Mouse (Mus musculus) limb, embryonic 12.5 days (tissue): ENCODE data around the gene Il1r1. TPM values are rescaled to one million over a fixed set of nuclear protein-coding genes. Genes with fewer than 3 reads are reported as not detected.
A peak's percentile ranks its signal among the peaks of the same experiment; 100 is the strongest.

ENCODE experiments used
- ATAC-seq: fragments of 200-750 bp; cut with Nextera tagmentation; 2 replicates; pipeline ENCODE4 v1.8.0; 2017; ENCODE audit warnings: low read depth, moderate TSS enrichment; ENCODE audit not compliant: insufficient number of reproducible peaks, insufficient read depth, low FRiP score, low TSS enrichment
- H3K27ac ChIP-seq: fragments of 300-500 bp; sonication (generic); 2 replicates; pipeline ENCODE4 v1.5.1; 2016; ENCODE audit warnings: mild to moderate bottlenecking, moderate library complexity
- H3K27me3 ChIP-seq: fragments of 300-500 bp; sonication (generic); 2 replicates; pipeline ENCODE4 v1.6.1; 2016; ENCODE audit warnings: mild to moderate bottlenecking, moderate library complexity
- H3K36me3 ChIP-seq: fragments of 300-500 bp; sonication (generic); 2 replicates; pipeline ENCODE4 v1.6.1; 2016; ENCODE audit warnings: mild to moderate bottlenecking, moderate library complexity
- H3K4me1 ChIP-seq: fragments of 300-500 bp; sonication (generic); replicated peaks from 2 replicates; pipeline ENCODE4 v1.6.1; 2016
- H3K4me2 ChIP-seq: fragments of 300-500 bp; sonication (generic); 2 replicates; pipeline ENCODE4 v1.6.1; 2016; ENCODE audit warnings: mild to moderate bottlenecking, moderate library complexity
- H3K4me3 ChIP-seq: fragments of 300-500 bp; sonication (generic); replicated peaks from 2 replicates; pipeline ENCODE4 v1.5.1; 2016; ENCODE audit warnings: mild to moderate bottlenecking
- H3K9ac ChIP-seq: fragments of 300-500 bp; sonication (generic); replicated peaks from 2 replicates; pipeline ENCODE4 v1.6.1; 2016; ENCODE audit warnings: mild to moderate bottlenecking, moderate library complexity
- H3K9me3 ChIP-seq: fragments of 300-500 bp; sonication (generic); 2 replicates; pipeline ENCODE4 v1.6.1; 2016; ENCODE audit warnings: mild to moderate bottlenecking, moderate library complexity
- WGBS: fragments of 180-500 bp; shearing (Covaris S2); methylation state at CpG from one replicate; pipeline ENCODE4 v1.1.7; 2016; 5-methylcytosine and 5-hydroxymethylcytosine counted together
- polyA plus RNA-seq: library from polyadenylated mRNA; unstranded; fragments of >200 nt; fragmentation: Nextera tagmentation; extraction: Ambion mirVana; gene quantifications from 2 replicates; pipeline ENCODE4 v1.2.1, GENCODE M21; 2016

Il1r1 gene
- polyA plus RNA-seq, 1 experiment from 2014 or later, result 4.1 TPM

DNA sequence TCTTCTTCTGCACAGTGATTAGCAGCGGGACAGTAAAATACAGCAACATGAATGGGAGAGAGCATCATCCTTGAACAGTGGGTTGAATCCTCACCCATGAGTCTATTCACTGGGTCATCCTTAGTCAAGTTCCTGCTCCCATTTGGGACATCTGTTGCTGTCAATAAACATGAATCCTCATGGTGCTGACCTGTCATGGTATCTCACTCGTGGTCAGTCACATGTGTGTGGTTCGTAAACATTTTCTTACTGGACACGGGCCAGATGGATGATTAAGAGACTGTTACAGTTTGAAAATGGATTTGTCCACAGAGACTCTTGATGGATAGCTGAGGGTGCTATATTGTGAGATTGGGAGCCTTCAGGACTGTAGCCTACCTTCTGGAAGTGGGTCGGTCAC, 29.1 kb downstream of the Il1r1 start:
- no peaks in the 10 kb centered on the region for H3K4me1 ChIP-seq
- 84% methylated on average over 5 of the region's 5 CpGs for WGBS
- no peaks in the 10 kb centered on the region for H3K36me3 ChIP-seq
- H3K4me2 ChIP-seq, result no peak overlapping the region
- H3K27me3 ChIP-seq, result no peaks in the 10 kb centered on the region
- no peak overlapping the region for H3K4me3 ChIP-seq
- H3K27ac ChIP-seq, result no peak overlapping the region
- no peak overlapping the region for H3K9ac ChIP-seq
- ATAC-seq, result no peak
- H3K9me3 ChIP-seq, result no peaks in the 10 kb centered on the region

- H3K27me3 ChIP-seq, result no peaks in the 10 kb centered on the region
- H3K4me1 ChIP-seq, result no peaks in the 10 kb centered on the region
- H3K9ac ChIP-seq, result no peak overlapping the region
- no peak for ATAC-seq
- H3K27ac ChIP-seq, result no peak overlapping the region
- H3K36me3 ChIP-seq, result no peaks in the 10 kb centered on the region
- no peaks in the 10 kb centered on the region for H3K9me3 ChIP-seq
- H3K4me3 ChIP-seq, result no peak overlapping the region
- H3K4me2 ChIP-seq, result no peak overlapping the region
- WGBS, result 63% methylated on average over 3 of the region's 3 CpGs
Measured at GRCm38 (mm10) chr1:40254347-40255057, 29.6 kb downstream of the Il1r1 start.

- H3K27ac ChIP-seq, result no peak overlapping the region
- no peak for ATAC-seq
- no peak overlapping the region for H3K4me3 ChIP-seq
- peaks cover 12% of the 10 kb centered on the region for H3K4me1 ChIP-seq
- H3K4me2 ChIP-seq, result no peak overlapping the region
- H3K9ac ChIP-seq, result no peak overlapping the region
- 77% methylated on average over 9 of the region's 9 CpGs for WGBS
- no peaks in the 10 kb centered on the region for H3K27me3 ChIP-seq
- no peaks in the 10 kb centered on the region for H3K9me3 ChIP-seq
- H3K36me3 ChIP-seq, result no peaks in the 10 kb centered on the region
Measured at GRCm38 (mm10) chr1:40262441-40263121, 37.7 kb downstream of the Il1r1 start.

DNA sequence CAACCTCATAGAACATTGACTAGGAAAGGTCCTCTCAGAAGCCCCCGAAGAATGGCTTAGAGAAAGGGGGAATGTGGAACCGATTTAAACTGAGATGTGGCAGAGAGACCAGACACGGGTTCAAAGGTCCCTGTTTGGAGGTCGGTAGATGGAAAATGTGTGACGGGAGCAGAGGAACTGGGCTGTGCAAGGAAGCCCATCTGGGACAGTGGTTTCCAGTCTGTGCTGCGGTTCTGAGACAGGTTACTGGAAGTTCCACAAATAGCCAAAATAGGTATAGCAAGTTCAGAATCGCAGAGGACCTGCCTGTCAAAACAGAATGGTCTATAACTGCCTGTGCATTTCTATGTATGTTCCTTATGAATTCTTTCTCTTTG, 38.2 kb downstream of the Il1r1 start:
- H3K4me3 ChIP-seq, result no peak overlapping the region
- H3K9me3 ChIP-seq, result no peaks in the 10 kb centered on the region
- no peak overlapping the region for H3K27ac ChIP-seq
- no peaks in the 10 kb centered on the region for H3K36me3 ChIP-seq
- peaks cover 12% of the 10 kb centered on the region for H3K4me1 ChIP-seq
- WGBS, result 75% methylated on average over 7 of the region's 7 CpGs
- no peak overlapping the region for H3K9ac ChIP-seq
- H3K4me2 ChIP-seq, result no peak overlapping the region
- no peaks in the 10 kb centered on the region for H3K27me3 ChIP-seq
- ATAC-seq, result no peak

- Histone ChIP-seq H3K9ac (no peak overlapping the region), H3K9me3 (no peaks in the 10 kb centered on the region), H3K27ac (no peak overlapping the region), H3K4me3 (no peak overlapping the region), H3K27me3 (no peaks in the 10 kb centered on the region), H3K36me3 (no peaks in the 10 kb centered on the region), H3K4me2 (no peak overlapping the region), H3K4me1 (peaks cover 12% of the 10 kb centered on the region)
- no peak for ATAC-seq
- WGBS, result 93% methylated on average over 8 of the region's 8 CpGs
Measured at GRCm38 (mm10) chr1:40263679-40264078, 38.8 kb downstream of the Il1r1 start.

- Histone ChIP-seq H3K36me3 (no peaks in the 10 kb centered on the region), H3K27ac (no peak overlapping the region), H3K27me3 (no peaks in the 10 kb centered on the region), H3K4me1 (peaks cover 12% of the 10 kb centered on the region), H3K4me2 (no peak overlapping the region), H3K9me3 (no peaks in the 10 kb centered on the region), H3K4me3 (no peak overlapping the region), H3K9ac (no peak overlapping the region)
- 77% methylated on average over 6 of the region's 6 CpGs for WGBS
- no peak for ATAC-seq
Measured at GRCm38 (mm10) chr1:40265301-40265835, 40.5 kb downstream of the Il1r1 start.

GRCm38 (mm10) chr1:40266431-40267260, 41.8 kb downstream of the Il1r1 start:
- Histone ChIP-seq H3K9me3 (no peaks in the 10 kb centered on the region), H3K4me1 (peaks cover 12% of the 10 kb centered on the region), H3K9ac (peak overlapping the region; percentile 75), H3K27me3 (no peaks in the 10 kb centered on the region), H3K4me3 (peak overlapping the region; percentile 55), H3K27ac (no peak overlapping the region), H3K4me2 (peak overlapping the region; percentile 78), H3K36me3 (no peaks in the 10 kb centered on the region)
- 6% methylated on average over 36 of the region's 36 CpGs for WGBS
- ATAC-seq, result peak; percentile 91

- 88% methylated on average over 6 of the region's 6 CpGs for WGBS
- H3K27ac ChIP-seq, result no peak overlapping the region
- H3K4me2 ChIP-seq, result no peak overlapping the region
- no peak overlapping the region for H3K9ac ChIP-seq
- H3K4me1 ChIP-seq, result peaks cover 12% of the 10 kb centered on the region
- no peaks in the 10 kb centered on the region for H3K36me3 ChIP-seq
- no peak for ATAC-seq
- H3K4me3 ChIP-seq, result no peak overlapping the region
- no peaks in the 10 kb centered on the region for H3K27me3 ChIP-seq
- no peaks in the 10 kb centered on the region for H3K9me3 ChIP-seq
Measured at GRCm38 (mm10) chr1:40267846-40268245, 43.0 kb downstream of the Il1r1 start.

DNA sequence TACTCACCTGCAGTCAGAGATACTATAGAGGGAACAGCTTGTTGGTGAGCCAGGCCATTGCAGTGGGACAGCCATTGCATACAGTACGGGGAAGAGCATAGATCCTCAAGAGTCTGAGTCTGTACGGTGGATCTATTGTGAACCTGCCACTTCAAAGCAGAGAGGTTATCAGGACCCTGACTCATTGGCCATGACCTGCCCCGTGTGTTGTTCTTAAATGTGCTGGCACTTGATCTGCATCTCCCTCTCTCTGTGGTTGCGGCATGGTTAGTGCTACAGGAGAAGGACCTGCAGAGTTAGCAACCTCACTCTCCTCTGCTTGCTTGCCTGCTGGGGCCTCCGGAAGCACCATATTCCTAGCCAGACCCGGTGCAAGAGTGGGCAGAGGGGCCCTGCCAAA, 43.7 kb downstream of the Il1r1 start:
- Histone ChIP-seq H3K4me3 (no peak overlapping the region), H3K27ac (no peak overlapping the region), H3K4me2 (no peak overlapping the region), H3K27me3 (no peaks in the 10 kb centered on the region), H3K4me1 (peaks cover 12% of the 10 kb centered on the region), H3K9me3 (no peaks in the 10 kb centered on the region), H3K36me3 (no peaks in the 10 kb centered on the region), H3K9ac (no peak overlapping the region)
- 84% methylated on average over 6 of the region's 6 CpGs for WGBS
- no peak for ATAC-seq

DNA sequence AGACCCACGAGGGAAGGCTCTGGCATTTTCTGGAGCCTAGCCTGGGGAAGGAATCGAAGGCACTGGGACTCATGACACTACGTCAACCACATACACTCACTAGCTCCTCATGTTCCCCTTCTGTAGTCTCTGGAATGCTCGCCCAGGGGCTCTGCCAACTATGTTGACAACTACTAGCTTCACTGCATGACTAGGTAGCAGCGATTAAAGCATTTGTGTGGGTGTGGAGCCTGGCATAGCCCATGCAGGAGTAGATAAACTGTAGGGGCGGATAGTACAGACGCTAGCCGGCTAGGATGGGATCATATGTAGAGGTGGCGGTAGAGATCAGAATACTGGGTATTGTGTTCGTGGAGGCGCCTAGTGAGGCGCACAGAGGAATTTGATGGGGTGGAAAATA, 45.5 kb downstream of the Il1r1 start:
- ATAC-seq, result no peak
- Histone ChIP-seq H3K27ac (no peak overlapping the region), H3K27me3 (no peaks in the 10 kb centered on the region), H3K9ac (no peak overlapping the region), H3K9me3 (no peaks in the 10 kb centered on the region), H3K4me2 (no peak overlapping the region), H3K4me1 (peaks cover 12% of the 10 kb centered on the region), H3K4me3 (no peak overlapping the region), H3K36me3 (no peaks in the 10 kb centered on the region)
- 91% methylated on average over 12 of the region's 12 CpGs for WGBS

DNA sequence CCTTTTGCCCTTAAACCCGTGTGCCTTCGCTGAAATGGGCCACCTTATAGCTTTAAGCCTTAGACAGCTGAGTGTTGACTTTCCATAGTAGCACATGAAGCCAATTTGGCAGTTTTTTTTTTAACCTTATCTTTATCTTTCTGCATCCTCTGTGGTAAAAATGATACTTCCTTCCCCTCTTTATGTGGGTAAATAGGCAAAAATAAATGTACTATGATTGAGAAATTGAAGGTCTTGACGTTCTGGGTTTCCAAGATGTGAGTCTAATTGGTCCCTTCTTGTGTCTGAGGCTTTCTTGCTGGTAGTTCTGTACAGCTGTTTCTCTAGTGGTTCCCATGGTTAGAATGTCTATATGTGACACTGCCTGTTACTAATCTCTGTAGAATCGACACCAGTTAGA, 46.2 kb downstream of the Il1r1 start:
- no peaks in the 10 kb centered on the region for H3K9me3 ChIP-seq

More for the DNA sequence above, 46.2 kb downstream of the Il1r1 start:
- H3K4me1 ChIP-seq, result peaks cover 10% of the 10 kb centered on the region
- ATAC-seq, result no peak
- no peak overlapping the region for H3K9ac ChIP-seq
- H3K4me2 ChIP-seq, result no peak overlapping the region
- H3K36me3 ChIP-seq, result no peaks in the 10 kb centered on the region
- H3K4me3 ChIP-seq, result no peak overlapping the region
- 83% methylated on average over 4 of the region's 4 CpGs for WGBS
- H3K27ac ChIP-seq, result no peak overlapping the region
- no peaks in the 10 kb centered on the region for H3K27me3 ChIP-seq
